Mouse (Mus musculus): ENCODE results near the gene Tmem40. TPM values are rescaled to one million over a fixed set of nuclear protein-coding genes. Genes with fewer than 3 reads are reported as not detected.

Gene Tmem40
- polyA plus RNA-seq, 1 experiment from 2014 or later: 0.91 TPM

- Histone ChIP-seq H3K4me2 (ENCODE audit: low read length) (no peak overlapping the region), H3K36me3 (ENCODE audit: control insufficient read depth, insufficient read depth) (no peaks in the 10 kb centered on the region), H3K9me3 (ENCODE audit: control insufficient read depth, low read length) (no peaks in the 10 kb centered on the region), H3K4me3 (replicated peaks; ENCODE audit: low read length) (no peak overlapping the region), H3K4me1 (replicated peaks; ENCODE audit: control insufficient read depth, insufficient read depth, low read length) (no peaks in the 10 kb centered on the region), H3K27ac (ENCODE audit: low read length) (no peak overlapping the region), H3K27me3 (replicated peaks; ENCODE audit: control insufficient read depth, insufficient read depth, low read length) (no peaks in the 10 kb centered on the region), H3K9ac (replicated peaks; ENCODE audit: low read depth, low read length) (no peak overlapping the region)
- WGBS: 86% methylated on average over 7 of the region's 7 CpGs
- no peak for ATAC-seq
These were observed 6.7 kb downstream of the Tmem40 start for GRCm38 (mm10) chr6:115755536-115755935.

- H3K4me2 ChIP-seq (ENCODE audit: low read length): no peak overlapping the region
- no peak overlapping the region for H3K4me3 ChIP-seq (replicated peaks; ENCODE audit: low read length)
- no peaks in the 10 kb centered on the region for H3K27me3 ChIP-seq (replicated peaks; ENCODE audit: control insufficient read depth, insufficient read depth, low read length)
- 6% methylated on average over 1 of the region's 1 CpGs for WGBS
- H3K9ac ChIP-seq (replicated peaks; ENCODE audit: low read depth, low read length): no peak overlapping the region
- ATAC-seq: no peak
- no peaks in the 10 kb centered on the region for H3K4me1 ChIP-seq (replicated peaks; ENCODE audit: control insufficient read depth, insufficient read depth, low read length)
- H3K27ac ChIP-seq (ENCODE audit: low read length): no peak overlapping the region
- H3K9me3 ChIP-seq (ENCODE audit: control insufficient read depth, low read length): no peaks in the 10 kb centered on the region
- no peaks in the 10 kb centered on the region for H3K36me3 ChIP-seq (ENCODE audit: control insufficient read depth, insufficient read depth)
These were observed 15.9 kb downstream of the Tmem40 start for GRCm38 (mm10) chr6:115746326-115746725.

GRCm38 (mm10) chr6:115743569-115743968 is 18.6 kb downstream of the Tmem40 start:
- Histone ChIP-seq H3K4me3 (replicated peaks; ENCODE audit: low read length) (no peak overlapping the region), H3K9ac (replicated peaks; ENCODE audit: low read depth, low read length) (no peak overlapping the region), H3K27me3 (replicated peaks; ENCODE audit: control insufficient read depth, insufficient read depth, low read length) (no peaks in the 10 kb centered on the region), H3K9me3 (ENCODE audit: control insufficient read depth, low read length) (no peaks in the 10 kb centered on the region), H3K4me2 (ENCODE audit: low read length) (no peak overlapping the region), H3K27ac (ENCODE audit: low read length) (no peak overlapping the region), H3K36me3 (ENCODE audit: control insufficient read depth, insufficient read depth) (no peaks in the 10 kb centered on the region), H3K4me1 (replicated peaks; ENCODE audit: control insufficient read depth, insufficient read depth, low read length) (no peaks in the 10 kb centered on the region)
- no peak for ATAC-seq
- 0% methylated on average over 1 of the region's 1 CpGs for WGBS

GRCm38 (mm10) chr6:115739056-115739455 is 23.2 kb downstream of the Tmem40 start:
- Histone ChIP-seq H3K27ac (ENCODE audit: low read length) (no peak overlapping the region), H3K36me3 (ENCODE audit: control insufficient read depth, insufficient read depth) (no peaks in the 10 kb centered on the region)
- WGBS: 95% methylated on average over 5 of the region's 5 CpGs

GRCm38 (mm10) chr6:115734909-115735308 is 27.3 kb downstream of the Tmem40 start:
- no peak for ATAC-seq
- H3K9ac ChIP-seq (replicated peaks; ENCODE audit: low read depth, low read length): no peak overlapping the region
- WGBS: 77% methylated on average over 4 of the region's 4 CpGs

More at GRCm38 (mm10) chr6:115739056-115739455, 23.2 kb downstream of the Tmem40 start:
- no peak overlapping the region for H3K9ac ChIP-seq (replicated peaks; ENCODE audit: low read depth, low read length)
- H3K4me3 ChIP-seq (replicated peaks; ENCODE audit: low read length): no peak overlapping the region
- no peaks in the 10 kb centered on the region for H3K4me1 ChIP-seq (replicated peaks; ENCODE audit: control insufficient read depth, insufficient read depth, low read length)
- H3K9me3 ChIP-seq (ENCODE audit: control insufficient read depth, low read length): no peaks in the 10 kb centered on the region
- no peaks in the 10 kb centered on the region for H3K27me3 ChIP-seq (replicated peaks; ENCODE audit: control insufficient read depth, insufficient read depth, low read length)
- ATAC-seq: no peak
- no peak overlapping the region for H3K4me2 ChIP-seq (ENCODE audit: low read length)

GRCm38 (mm10) chr6:115732341-115732928 is 29.8 kb downstream of the Tmem40 start:
- H3K27me3 ChIP-seq (replicated peaks; ENCODE audit: control insufficient read depth, insufficient read depth, low read length): no peaks in the 10 kb centered on the region
- H3K9ac ChIP-seq (replicated peaks; ENCODE audit: low read depth, low read length): no peak overlapping the region
- H3K9me3 ChIP-seq (ENCODE audit: control insufficient read depth, low read length): peaks cover 2% of the 10 kb centered on the region; the same call in 1 of the 2 replicates
- no peak overlapping the region for H3K4me2 ChIP-seq (ENCODE audit: low read length)
- ATAC-seq: no peak
- no peak overlapping the region for H3K27ac ChIP-seq (ENCODE audit: low read length)
- 84% methylated on average over 22 of the region's 22 CpGs for WGBS
- H3K36me3 ChIP-seq (ENCODE audit: control insufficient read depth, insufficient read depth): no peaks in the 10 kb centered on the region
- H3K4me3 ChIP-seq (replicated peaks; ENCODE audit: low read length): no peak overlapping the region
- no peaks in the 10 kb centered on the region for H3K4me1 ChIP-seq (replicated peaks; ENCODE audit: control insufficient read depth, insufficient read depth, low read length)

More at GRCm38 (mm10) chr6:115734909-115735308, 27.3 kb downstream of the Tmem40 start:
- Histone ChIP-seq H3K36me3 (ENCODE audit: control insufficient read depth, insufficient read depth) (no peaks in the 10 kb centered on the region), H3K27ac (ENCODE audit: low read length) (no peak overlapping the region), H3K4me1 (replicated peaks; ENCODE audit: control insufficient read depth, insufficient read depth, low read length) (no peaks in the 10 kb centered on the region), H3K9me3 (ENCODE audit: control insufficient read depth, low read length) (no peaks in the 10 kb centered on the region), H3K4me3 (replicated peaks; ENCODE audit: low read length) (no peak overlapping the region), H3K4me2 (ENCODE audit: low read length) (no peak overlapping the region), H3K27me3 (replicated peaks; ENCODE audit: control insufficient read depth, insufficient read depth, low read length) (no peaks in the 10 kb centered on the region)

- no peak overlapping the region for H3K27ac ChIP-seq (ENCODE audit: low read length)
- H3K4me3 ChIP-seq (replicated peaks; ENCODE audit: low read length): no peak overlapping the region
- no peaks in the 10 kb centered on the region for H3K36me3 ChIP-seq (ENCODE audit: control insufficient read depth, insufficient read depth)
- no peak overlapping the region for H3K4me2 ChIP-seq (ENCODE audit: low read length)
- peaks cover 6% of the 10 kb centered on the region; the same call in 1 of the 2 replicates for H3K9me3 ChIP-seq (ENCODE audit: control insufficient read depth, low read length)
- no peak overlapping the region for H3K9ac ChIP-seq (replicated peaks; ENCODE audit: low read depth, low read length)
- ATAC-seq: no peak
- 76% methylated on average over 20 of the region's 20 CpGs for WGBS
- H3K4me1 ChIP-seq (replicated peaks; ENCODE audit: control insufficient read depth, insufficient read depth, low read length): no peaks in the 10 kb centered on the region
- no peaks in the 10 kb centered on the region for H3K27me3 ChIP-seq (replicated peaks; ENCODE audit: control insufficient read depth, insufficient read depth, low read length)
These were observed 31.5 kb downstream of the Tmem40 start for GRCm38 (mm10) chr6:115730560-115731342.

- Histone ChIP-seq H3K9me3 (ENCODE audit: control insufficient read depth, low read length) (peaks cover 6% of the 10 kb centered on the region; the same call in 1 of the 2 replicates), H3K27ac (ENCODE audit: low read length) (no peak overlapping the region), H3K4me3 (replicated peaks; ENCODE audit: low read length) (no peak overlapping the region), H3K27me3 (replicated peaks; ENCODE audit: control insufficient read depth, insufficient read depth, low read length) (no peaks in the 10 kb centered on the region), H3K4me1 (replicated peaks; ENCODE audit: control insufficient read depth, insufficient read depth, low read length) (no peaks in the 10 kb centered on the region), H3K9ac (replicated peaks; ENCODE audit: low read depth, low read length) (no peak overlapping the region), H3K36me3 (ENCODE audit: control insufficient read depth, insufficient read depth) (no peaks in the 10 kb centered on the region), H3K4me2 (ENCODE audit: low read length) (no peak overlapping the region)
- no peak for ATAC-seq
- 49% methylated on average over 2 of the region's 2 CpGs for WGBS
These were observed 34.6 kb downstream of the Tmem40 start for GRCm38 (mm10) chr6:115727570-115727969.

- WGBS: 88% methylated on average over 1 of the region's 1 CpGs
- Histone ChIP-seq H3K4me2 (ENCODE audit: low read length) (no peak overlapping the region), H3K27ac (ENCODE audit: low read length) (no peak overlapping the region), H3K36me3 (ENCODE audit: control insufficient read depth, insufficient read depth) (no peaks in the 10 kb centered on the region), H3K9me3 (ENCODE audit: control insufficient read depth, low read length) (peaks cover 6% of the 10 kb centered on the region; the same call in 1 of the 2 replicates), H3K27me3 (replicated peaks; ENCODE audit: control insufficient read depth, insufficient read depth, low read length) (no peaks in the 10 kb centered on the region), H3K4me1 (replicated peaks; ENCODE audit: control insufficient read depth, insufficient read depth, low read length) (no peaks in the 10 kb centered on the region), H3K9ac (replicated peaks; ENCODE audit: low read depth, low read length) (no peak overlapping the region), H3K4me3 (replicated peaks; ENCODE audit: low read length) (no peak overlapping the region)
- ATAC-seq: no peak
These were observed 35.1 kb downstream of the Tmem40 start for GRCm38 (mm10) chr6:115727108-115727507.

All from forebrain, embryonic 16.5 days (tissue).